Mouse (Mus musculus) intestine, embryonic 14.5 days (tissue): Measurements from ENCODE around the gene Lypla2. TPM values are rescaled to one million over a fixed set of nuclear protein-coding genes. Genes with fewer than 3 reads are reported as not detected.
A peak's percentile ranks its signal among the peaks of the same experiment; 100 is the strongest.

ENCODE experiments used
- ATAC-seq: fragments of 200-750 bp; cut with Nextera tagmentation; replicated peaks from 2 replicates; pipeline ENCODE4 v1.8.0; 2017; ENCODE audit warnings: low read depth, moderate number of reproducible peaks, moderate TSS enrichment, moderate library complexity; ENCODE audit not compliant: low FRiP score, low TSS enrichment
- DNase-seq: peaks from one replicate; pipeline ENCODE4 v3.0.0-alpha.2; 2018; ENCODE audit warnings: low spot score
- H3K27ac ChIP-seq: fragments of 300-500 bp; sonication (generic); 2 replicates; pipeline ENCODE4 v1.5.1; 2014; ENCODE audit warnings: low read depth, mild to moderate bottlenecking, control low read depth
- H3K27me3 ChIP-seq: fragments of 300-500 bp; sonication (generic); replicated peaks from 2 replicates; pipeline ENCODE4 v1.6.1; 2014; ENCODE audit warnings: low read length, control low read depth; ENCODE audit not compliant: control insufficient read depth, insufficient read depth
- H3K36me3 ChIP-seq: fragments of 300-500 bp; sonication (generic); 2 replicates; pipeline ENCODE4 v1.6.1; 2014; ENCODE audit warnings: low read length, control low read depth; ENCODE audit not compliant: control insufficient read depth, insufficient read depth
- H3K4me1 ChIP-seq: fragments of 300-500 bp; sonication (generic); replicated peaks from 2 replicates; pipeline ENCODE4 v1.6.1; 2014; ENCODE audit warnings: low read length, control low read depth, mixed read lengths; ENCODE audit not compliant: control insufficient read depth, insufficient read depth
- H3K4me2 ChIP-seq: fragments of 300-500 bp; sonication (generic); 2 replicates; pipeline ENCODE4 v1.6.1; 2014; ENCODE audit warnings: low read length
- H3K4me3 ChIP-seq: fragments of 300-500 bp; sonication (generic); 2 replicates; pipeline ENCODE4 v1.5.1; 2014; ENCODE audit warnings: low read depth, low read length, control low read depth, mixed read lengths
- H3K9ac ChIP-seq: fragments of 300-500 bp; sonication (generic); 2 replicates; pipeline ENCODE4 v1.6.1; 2014; ENCODE audit warnings: mild to moderate bottlenecking, low read length
- H3K9me3 ChIP-seq: fragments of 300-500 bp; sonication (generic); 2 replicates; pipeline ENCODE4 v1.6.1; 2016; ENCODE audit warnings: low read length, control low read depth; ENCODE audit not compliant: control insufficient read depth
- WGBS: fragments of 180-500 bp; shearing (Covaris S2); extraction: QIAGEN DNeasy Blood & Tissue Kit; methylation state at CpG from one replicate; pipeline ENCODE4 v1.1.7; 2014; 5-methylcytosine and 5-hydroxymethylcytosine counted together
- polyA plus RNA-seq: library from polyadenylated mRNA; unstranded; fragments of >200 nt; fragmentation: Nextera tagmentation; extraction: Ambion mirVana; gene quantifications from 2 replicates; pipeline ENCODE4 v1.2.1, GENCODE M21; 2014

Lypla2 gene
- polyA plus RNA-seq, 1 experiment from 2014 or later: 109 TPM

GRCm38 (mm10) chr4:135926195-135926808, 46.1 kb downstream of the Lypla2 start:
- H3K9ac ChIP-seq: no peak overlapping the region
- WGBS: 84% methylated on average over 10 of the region's 10 CpGs
- H3K9me3 ChIP-seq: no peaks in the 10 kb centered on the region
- no peak overlapping the region for H3K4me3 ChIP-seq
- H3K27me3 ChIP-seq: no peaks in the 10 kb centered on the region
- ATAC-seq (no peak), DNase-seq (no peak)
- no peak overlapping the region for H3K4me2 ChIP-seq
- H3K4me1 ChIP-seq: peaks cover 7% of the 10 kb centered on the region
- H3K36me3 ChIP-seq: peaks cover 19% of the 10 kb centered on the region; the same call in 1 of the 2 replicates
- no peak overlapping the region for H3K27ac ChIP-seq

GRCm38 (mm10) chr4:135925341-135925740, 47.1 kb downstream of the Lypla2 start:
- Histone ChIP-seq H3K9ac (no peak overlapping the region), H3K36me3 (peaks cover 19% of the 10 kb centered on the region; the same call in 1 of the 2 replicates), H3K27ac (no peak overlapping the region), H3K27me3 (no peaks in the 10 kb centered on the region), H3K4me1 (peaks cover 7% of the 10 kb centered on the region), H3K4me3 (no peak overlapping the region), H3K9me3 (no peaks in the 10 kb centered on the region), H3K4me2 (no peak overlapping the region)
- no peak for ATAC-seq
- no peak for DNase-seq
- WGBS: 81% methylated on average over 5 of the region's 5 CpGs

- H3K27me3 ChIP-seq: no peaks in the 10 kb centered on the region
- no peak for DNase-seq
- ATAC-seq: no peak
- 87% methylated on average over 2 of the region's 2 CpGs for WGBS
- H3K4me2 ChIP-seq: no peak overlapping the region
- H3K9me3 ChIP-seq: no peaks in the 10 kb centered on the region
- no peak overlapping the region for H3K9ac ChIP-seq
- H3K36me3 ChIP-seq: peaks cover 19% of the 10 kb centered on the region; the same call in 1 of the 2 replicates
- no peak overlapping the region for H3K4me3 ChIP-seq
- H3K27ac ChIP-seq: no peak overlapping the region
- H3K4me1 ChIP-seq: peaks cover 7% of the 10 kb centered on the region
Observed at GRCm38 (mm10) chr4:135924418-135924817, 48.0 kb downstream of the Lypla2 start.

- Histone ChIP-seq H3K4me2 (peak overlapping the region; percentile 88), H3K9me3 (no peaks in the 10 kb centered on the region), H3K4me1 (peaks cover 7% of the 10 kb centered on the region), H3K9ac (peak overlapping the region; percentile 77; the same call in 1 of the 2 replicates), H3K27ac (no peak overlapping the region), H3K27me3 (no peaks in the 10 kb centered on the region), H3K36me3 (peaks cover 19% of the 10 kb centered on the region; the same call in 1 of the 2 replicates), H3K4me3 (no peak overlapping the region)
- DNase-seq: no peak
- WGBS: 78% methylated on average over 1 of the region's 1 CpGs
- ATAC-seq: no peak
Observed at GRCm38 (mm10) chr4:135922190-135922589, 50.2 kb downstream of the Lypla2 start.

- peaks cover 7% of the 10 kb centered on the region for H3K4me1 ChIP-seq
- peak; percentile 72 for DNase-seq
Observed at GRCm38 (mm10) chr4:135921257-135922120, 50.9 kb downstream of the Lypla2 start.

GRCm38 (mm10) chr4:135920304-135921241, 51.9 kb downstream of the Lypla2 start, which contains the start of gene Fuca1:
Fuca1 (plus strand) TSS chr4:135920735.
- DNase-seq (peak; percentile 97), ATAC-seq (peak; percentile 90)
- Histone ChIP-seq H3K36me3 (peaks cover 12% of the 10 kb centered on the region; the same call in 1 of the 2 replicates), H3K4me2 (peak within 1 kb of the TSS; percentile 88), H3K4me1 (peaks cover 7% of the 10 kb centered on the region), H3K4me3 (peak within 1 kb of the TSS; percentile 87), H3K27ac (peak within 1 kb of the TSS; percentile 57), H3K9me3 (no peaks in the 10 kb centered on the region), H3K27me3 (no peaks in the 10 kb centered on the region), H3K9ac (peak within 1 kb of the TSS; percentile 77)
- WGBS: 2% methylated on average over 60 of the region's 60 CpGs

More at GRCm38 (mm10) chr4:135921257-135922120, 50.9 kb downstream of the Lypla2 start:
- Histone ChIP-seq H3K9me3 (no peaks in the 10 kb centered on the region), H3K27ac (peak overlapping the region; percentile 57), H3K27me3 (no peaks in the 10 kb centered on the region), H3K36me3 (peaks cover 19% of the 10 kb centered on the region; the same call in 1 of the 2 replicates), H3K4me3 (peak overlapping the region; percentile 87), H3K9ac (peak overlapping the region; percentile 77), H3K4me2 (peak overlapping the region; percentile 88)
- 3% methylated on average over 26 of the region's 26 CpGs for WGBS
- ATAC-seq: no peak

GRCm38 (mm10) chr4:135919280-135919639, 53.2 kb downstream of the Lypla2 start:
- ATAC-seq: no peak
- peaks cover 7% of the 10 kb centered on the region for H3K4me1 ChIP-seq
- 88% methylated on average over 3 of the region's 3 CpGs for WGBS

More at GRCm38 (mm10) chr4:135919280-135919639, 53.2 kb downstream of the Lypla2 start:
- Histone ChIP-seq H3K27me3 (no peaks in the 10 kb centered on the region), H3K4me3 (no peak overlapping the region), H3K4me2 (no peak overlapping the region), H3K9me3 (no peaks in the 10 kb centered on the region), H3K9ac (no peak overlapping the region), H3K36me3 (peaks cover 5% of the 10 kb centered on the region; the same call in 1 of the 2 replicates), H3K27ac (peak overlapping the region; percentile 19)
- peak; percentile 64 for DNase-seq
